In the genomic region with DNA sequence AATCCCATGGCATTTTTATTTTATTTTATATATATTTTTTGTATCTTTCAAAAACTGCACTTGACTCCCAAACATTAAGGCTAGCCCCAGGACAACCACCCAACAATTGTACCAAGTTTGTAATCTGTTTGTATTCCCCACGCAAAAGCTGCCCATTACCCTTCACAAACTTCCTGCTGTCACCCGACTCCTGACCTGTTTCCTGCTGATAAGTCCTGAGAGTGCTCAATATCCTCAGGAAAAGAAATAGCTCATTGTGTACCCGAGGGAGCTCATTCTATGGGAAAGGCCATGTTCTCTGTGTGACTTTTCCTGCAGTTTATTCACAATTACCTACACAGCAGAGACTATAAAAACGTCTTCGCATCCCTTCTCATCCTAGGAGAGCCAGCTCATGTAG, we compare ENCODE assay signal across 10 mouse cellular contexts. TPM values are rescaled to one million over a fixed set of nuclear protein-coding genes. Genes with fewer than 3 reads are reported as not detected.
A peak's percentile ranks its signal among the peaks of the same experiment; 100 is the strongest.
DNase-seq lines count a peak whose midpoint lies in the region; ATAC-seq lines count a peak whose summit lies in the region.
"Had no signal": no experiment of that assay in that cellular context is flagged by ENCODE, and none has a peak within 500 bp of the region (broad histone marks: within the 10 kb centered on the region; RNA-seq: fewer than 3 reads in every experiment).

No protein-coding gene starts in this region.

- H3K4me1 ChIP-seq in kidney, embryonic 15.5 days = peaks cover 13% of the 10 kb centered on the region
- peaks cover 14% of the 10 kb centered on the region; the same call in 1 of the 2 replicates for H3K4me1 ChIP-seq in lung, embryonic 16.5 days (replicated peaks; ENCODE audit: control insufficient read depth, insufficient read depth, low read length)
- H3K4me1 ChIP-seq in neural tube, embryonic 15.5 days = no peaks in the 10 kb centered on the region

- DNase-seq in adrenal gland, adult (ENCODE audit: inconsistent age in 2 of 2, low spot score in 1 of 2) = peak; percentile 42 to 72
- no peak for DNase-seq in adrenal gland, postnatal 25 days
- DNase-seq in heart, adult 8-10 months (ENCODE audit: low spot score) = peak; percentile 82
- no peak for DNase-seq in thymus, postnatal 10 days (ENCODE audit: low spot score in 2 of 2)
- DNase-seq in cerebellum, adult 11-12 months = no peak

- H3K9me3 ChIP-seq in kidney, embryonic 15.5 days (replicated peaks) = no peaks in the 10 kb centered on the region
- no peaks in the 10 kb centered on the region for H3K9me3 ChIP-seq in lung, embryonic 16.5 days (ENCODE audit: control insufficient read depth, low read length)
- H3K9me3 ChIP-seq in neural tube, embryonic 15.5 days (replicated peaks) = no peaks in the 10 kb centered on the region
- H3K9me3 ChIP-seq: limb, embryonic 15.5 days; neural tube, embryonic 12.5 days had no signal

- H3K27me3 ChIP-seq in kidney, embryonic 15.5 days = no peaks in the 10 kb centered on the region
- no peaks in the 10 kb centered on the region for H3K27me3 ChIP-seq in lung, embryonic 16.5 days (ENCODE audit: control insufficient read depth, insufficient read depth, low read depth, low read length)
- H3K27me3 ChIP-seq in neural tube, embryonic 15.5 days (replicated peaks) = no peaks in the 10 kb centered on the region
- H3K27me3 ChIP-seq: limb, embryonic 15.5 days; neural tube, embryonic 12.5 days had no signal

- no peak overlapping the region for H3K27ac ChIP-seq in kidney, embryonic 15.5 days
- H3K27ac ChIP-seq in lung, embryonic 16.5 days (ENCODE audit: low read length) = no peak overlapping the region
- H3K27ac ChIP-seq in neural tube, embryonic 15.5 days (replicated peaks) = no peak overlapping the region
- H3K27ac ChIP-seq: limb, embryonic 15.5 days; neural tube, embryonic 12.5 days had no signal

- WGBS in kidney, embryonic 15.5 days = 33% methylated on average over 5 of the region's 5 CpGs
- WGBS in lung, embryonic 16.5 days = 24% methylated on average over 5 of the region's 5 CpGs
- 39% methylated on average over 5 of the region's 5 CpGs for WGBS in neural tube, embryonic 15.5 days

- no peak overlapping the region for H3K4me2 ChIP-seq in kidney, embryonic 15.5 days
- no peak overlapping the region for H3K4me2 ChIP-seq in lung, embryonic 16.5 days (ENCODE audit: low read depth, low read length)
- H3K4me2 ChIP-seq in neural tube, embryonic 15.5 days = no peak overlapping the region
- H3K4me2 ChIP-seq: limb, embryonic 15.5 days; neural tube, embryonic 12.5 days had no signal

- peak; percentile 21 for ATAC-seq in kidney, embryonic 15.5 days (replicated peaks; ENCODE audit: low FRiP score)
- peak; percentile 78 for ATAC-seq in lung, embryonic 16.5 days (ENCODE audit: low read depth)
- ATAC-seq in neural tube, embryonic 15.5 days (ENCODE audit: low FRiP score) = no peak

- no peak overlapping the region for H3K4me3 ChIP-seq in kidney, embryonic 15.5 days (replicated peaks)
- no peak overlapping the region for H3K4me3 ChIP-seq in lung, embryonic 16.5 days (ENCODE audit: low read length)
- H3K4me3 ChIP-seq in neural tube, embryonic 15.5 days (replicated peaks) = no peak overlapping the region
- H3K4me3 ChIP-seq: limb, embryonic 15.5 days; neural tube, embryonic 12.5 days had no signal

- H3K36me3 ChIP-seq in kidney, embryonic 15.5 days = no peaks in the 10 kb centered on the region
- H3K36me3 ChIP-seq in lung, embryonic 16.5 days (ENCODE audit: control insufficient read depth, insufficient read depth, low read length) = no peaks in the 10 kb centered on the region
- no peaks in the 10 kb centered on the region for H3K36me3 ChIP-seq in neural tube, embryonic 15.5 days
- H3K36me3 ChIP-seq: limb, embryonic 15.5 days; neural tube, embryonic 12.5 days had no signal

- no peak overlapping the region for H3K9ac ChIP-seq in kidney, embryonic 15.5 days
- H3K9ac ChIP-seq in lung, embryonic 16.5 days (ENCODE audit: low read length) = no peak overlapping the region
- no peak overlapping the region for H3K9ac ChIP-seq in neural tube, embryonic 15.5 days (replicated peaks)
- H3K9ac ChIP-seq: limb, embryonic 15.5 days; neural tube, embryonic 12.5 days had no signal

RNA-seq across cellular contexts. Expression of a gene that starts 17.1 kb away (rescaled TPM):
- total RNA-seq in adrenal gland, postnatal 25 days (2021) = 0.30 TPM in 1 of 2 replicates, not detected in the other
- total RNA-seq in heart, adult 8-10 months (2022) = under 1 TPM in 2 of 4 experiments, not detected in 2; 0.47 to 0.60 TPM
- polyA plus RNA-seq in kidney, embryonic 15.5 days (2015; fragmentation: Nextera tagmentation; extraction: Ambion mirVana) = 0.45 and 0.55 TPM in 2 replicates
- 1.5 and 1.6 TPM in 2 replicates for polyA plus RNA-seq in lung, embryonic 16.5 days (2015; fragmentation: Nextera tagmentation; extraction: Ambion mirVana)
- polyA plus RNA-seq in neural tube, embryonic 15.5 days (2015; fragmentation: Nextera tagmentation; extraction: Ambion mirVana) = 0.10 and 0.24 TPM in 2 replicates

RNA-seq across cellular contexts. Expression of a gene that starts 26.0 kb away (rescaled TPM):
- total RNA-seq in adrenal gland, postnatal 25 days (2021) = 4.8 and 6.5 TPM in 2 replicates
- total RNA-seq in heart, adult 8-10 months (2022) = 10 to 100 TPM in 3 of 4 experiments, 1 to 10 TPM in 1; 7.7 to 13.1 (median 11.7) TPM
- polyA plus RNA-seq in kidney, embryonic 15.5 days (2015; fragmentation: Nextera tagmentation; extraction: Ambion mirVana) = 8.6 and 9.5 TPM in 2 replicates
- polyA plus RNA-seq in lung, embryonic 16.5 days (2015; fragmentation: Nextera tagmentation; extraction: Ambion mirVana) = 35.9 and 37.0 TPM in 2 replicates
- 1.9 and 2.6 TPM in 2 replicates for polyA plus RNA-seq in neural tube, embryonic 15.5 days (2015; fragmentation: Nextera tagmentation; extraction: Ambion mirVana)

RNA-seq across cellular contexts. Expression of a gene that starts 28.7 kb away (rescaled TPM):
- 0.39 and 0.43 TPM in 2 replicates for total RNA-seq in adrenal gland, postnatal 25 days (2021)
- total RNA-seq in heart, adult 8-10 months (2022) = 1 to 10 TPM; 1.3 to 2.3 (median 1.6) TPM
- 2.2 and 2.7 TPM in 2 replicates for polyA plus RNA-seq in kidney, embryonic 15.5 days (2015; fragmentation: Nextera tagmentation; extraction: Ambion mirVana)
- polyA plus RNA-seq in lung, embryonic 16.5 days (2015; fragmentation: Nextera tagmentation; extraction: Ambion mirVana) = 2.8 and 3.7 TPM in 2 replicates
- polyA plus RNA-seq in neural tube, embryonic 15.5 days (2015; fragmentation: Nextera tagmentation; extraction: Ambion mirVana) = 0.55 and 0.77 TPM in 2 replicates

RNA-seq across cellular contexts. Expression of a gene that starts 40.1 kb away (rescaled TPM):
- total RNA-seq in adrenal gland, postnatal 25 days (2021) = not detected in 2 replicates
- under 1 TPM in 1 of 4 experiments, not detected in 3; 0.25 TPM for total RNA-seq in heart, adult 8-10 months (2022)
- polyA plus RNA-seq in kidney, embryonic 15.5 days (2015; fragmentation: Nextera tagmentation; extraction: Ambion mirVana) = not detected in 2 replicates
- 0.36 and 0.50 TPM in 2 replicates for polyA plus RNA-seq in lung, embryonic 16.5 days (2015; fragmentation: Nextera tagmentation; extraction: Ambion mirVana)
- 0.23 TPM in 2 replicates for polyA plus RNA-seq in neural tube, embryonic 15.5 days (2015; fragmentation: Nextera tagmentation; extraction: Ambion mirVana)
- polyA plus RNA-seq: limb, embryonic 15.5 days; neural tube, embryonic 12.5 days had no signal

Comparison
In these comparisons a context has a peak if more than half of its experiments do, and no peak if none do; other contexts are left out.
1. DNase-seq: peak in adrenal gland, adult (2 of 2) and heart, adult 8-10 months (single experiment); none in adrenal gland, postnatal 25 days (single experiment), thymus, postnatal 10 days (0 of 2) and cerebellum, adult 11-12 months (single experiment).